Mouse (Mus musculus) T-helper 17 cell (primary cell): ENCODE measurements around the gene Arvcf.

ENCODE experiments used
- in situ Hi-C, 2 experiments: fragments of 300-600 bp; cut with MboI, MseI; formaldehyde crosslinking; loops; 1 replicate in 1 of 2; 2 replicates in 1 of 2; pipeline ENCODE4 v1.15.1; 2025; ENCODE audit warnings: high pct_unique_total_duplicates in 2 of 2

Gene Arvcf

GRCm38 (mm10) chr16:18386451-18386850 is 38.5 kb downstream of the Arvcf start:
- in situ Hi-C loops: loop anchor here in 1 of 2 experiments (5.0 kb wide), 1 partner anchor 39 kb away; the partner anchor contains the start of genes Arvcf and Tango2

GRCm38 (mm10) chr16:18386972-18387371 is 39.0 kb downstream of the Arvcf start:
- in situ Hi-C loops: loop anchor here in 1 of 2 experiments (5.0 kb wide), 1 partner anchor 40 kb away; the partner anchor contains the start of genes Arvcf and Tango2

GRCm38 (mm10) chr16:18387704-18388582 is 40.0 kb downstream of the Arvcf start:
- in situ Hi-C loops: loop anchor here in 1 of 2 experiments (5.0 kb wide), 1 partner anchor 41 kb away; the partner anchor contains the start of genes Arvcf and Tango2

- in situ Hi-C loops: loop anchor here in 1 of 2 experiments (5.0 kb wide), 1 partner anchor 42 kb away; the partner anchor contains the start of genes Arvcf and Tango2
Observed at GRCm38 (mm10) chr16:18388583-18389435, 40.8 kb downstream of the Arvcf start.

- in situ Hi-C loops: no loop called here
Observed at GRCm38 (mm10) chr16:18390399-18390798, 42.4 kb downstream of the Arvcf start.

GRCm38 (mm10) chr16:18391127-18391526 is 43.1 kb downstream of the Arvcf start:
- in situ Hi-C loops: no loop called here

- in situ Hi-C loops: no loop called here
Observed at GRCm38 (mm10) chr16:18391728-18392127, 43.7 kb downstream of the Arvcf start.

GRCm38 (mm10) chr16:18392469-18393426 is 44.8 kb downstream of the Arvcf start:
- in situ Hi-C loops: no loop called here

GRCm38 (mm10) chr16:18393595-18393994 is 45.6 kb downstream of the Arvcf start:
- in situ Hi-C loops: no loop called here

- in situ Hi-C loops: no loop called here
Observed at GRCm38 (mm10) chr16:18394056-18394455, 46.1 kb downstream of the Arvcf start.

- in situ Hi-C loops: no loop called here
Observed at GRCm38 (mm10) chr16:18394777-18395619, 47.0 kb downstream of the Arvcf start.

- in situ Hi-C loops: no loop called here
Observed at GRCm38 (mm10) chr16:18395620-18396036, 47.6 kb downstream of the Arvcf start.

GRCm38 (mm10) chr16:18396201-18396600 is 48.2 kb downstream of the Arvcf start:
- in situ Hi-C loops: no loop called here

- in situ Hi-C loops: no loop called here
Observed at GRCm38 (mm10) chr16:18396791-18397621, 49.0 kb downstream of the Arvcf start.

- in situ Hi-C loops: loop anchor here in 1 of 2 experiments (25.0 kb wide), 1 partner anchor 1587 kb away; the partner anchor contains the start of gene Klhl6
Observed at GRCm38 (mm10) chr16:18400028-18400427, 52.0 kb downstream of the Arvcf start.

- in situ Hi-C loops: loop anchor here in 1 of 2 experiments (25.0 kb wide), 1 partner anchor 1587 kb away; the partner anchor contains the start of gene Klhl6
Observed at GRCm38 (mm10) chr16:18400472-18401216, 52.7 kb downstream of the Arvcf start.

GRCm38 (mm10) chr16:18403285-18403684 is 55.3 kb downstream of the Arvcf start:
- in situ Hi-C loops: loop anchor here in 1 of 2 experiments (25.0 kb wide), 1 partner anchor 1584 kb away; the partner anchor contains the start of gene Klhl6
